9 mouse cellular contexts compared by ENCODE assay signal in genomic region chrX:56597219-56597886, GRCm38 (mm10). TPM values are rescaled to one million over a fixed set of nuclear protein-coding genes. Genes with fewer than 3 reads are reported as not detected.
DNase-seq lines count a peak whose midpoint lies in the region; ATAC-seq and TF ChIP-seq lines count a peak whose summit lies in the region.
"Had no signal": no experiment of that assay in that cellular context is flagged by ENCODE, and none has a peak within 500 bp of the region (broad histone marks: within the 10 kb centered on the region; RNA-seq: fewer than 3 reads in every experiment).

No protein-coding gene starts in this region.

- H3K9me3 ChIP-seq in forebrain, embryonic 11.5 days (ENCODE audit: control insufficient read depth, low read length) = no peaks in the 10 kb centered on the region
- no peaks in the 10 kb centered on the region for H3K9me3 ChIP-seq in intestine, postnatal 0 days (ENCODE audit: control insufficient read depth)
- H3K9me3 ChIP-seq in lung, embryonic 14.5 days (ENCODE audit: low read depth, low read length) = no peaks in the 10 kb centered on the region
- H3K9me3 ChIP-seq in neural tube, embryonic 15.5 days (replicated peaks) = no peaks in the 10 kb centered on the region

- in situ Hi-C loops in Patski (cut with MboI; ENCODE audit: low pct_unique_long_range_greater_than_20kb) = no loop called here

- 0 out of 2 replicates have a peak overlapping the region, but pooled peaks have one; percentile 25 for H3K27ac ChIP-seq in forebrain, embryonic 11.5 days (ENCODE audit: low read depth, low read length)
- H3K27ac ChIP-seq in intestine, postnatal 0 days (ENCODE audit: low read depth, low read length) = peak overlapping the region; percentile 66; the same call in 1 of the 2 replicates
- no peak overlapping the region for H3K27ac ChIP-seq in lung, embryonic 14.5 days (ENCODE audit: low read depth)
- peak overlapping the region; percentile 83 for H3K27ac ChIP-seq in neural tube, embryonic 15.5 days (replicated peaks)

- H3K4me3 ChIP-seq in forebrain, embryonic 11.5 days (ENCODE audit: low read depth, low read length) = peak overlapping the region; percentile 61
- peak overlapping the region; percentile 70 for H3K4me3 ChIP-seq in intestine, postnatal 0 days (ENCODE audit: low read depth, low read length)
- H3K4me3 ChIP-seq in lung, embryonic 14.5 days (ENCODE audit: low read depth, low read length) = peak overlapping the region; percentile 64
- peak overlapping the region; percentile 70 for H3K4me3 ChIP-seq in neural tube, embryonic 15.5 days (replicated peaks)

- peaks cover 24% of the 10 kb centered on the region for H3K27me3 ChIP-seq in Patski
- H3K27me3 ChIP-seq in forebrain, embryonic 11.5 days (ENCODE audit: control insufficient read depth, insufficient read depth, low read length) = no peaks in the 10 kb centered on the region
- H3K27me3 ChIP-seq in intestine, postnatal 0 days (replicated peaks; ENCODE audit: control insufficient read depth, insufficient read depth, low read length) = no peaks in the 10 kb centered on the region
- H3K27me3 ChIP-seq in lung, embryonic 14.5 days (ENCODE audit: insufficient read depth, low read length) = no peaks in the 10 kb centered on the region
- no peaks in the 10 kb centered on the region for H3K27me3 ChIP-seq in neural tube, embryonic 15.5 days (replicated peaks)

- WGBS in forebrain, embryonic 11.5 days = 16% methylated on average over 25 of the region's 25 CpGs
- WGBS in intestine, postnatal 0 days = 20% methylated on average over 25 of the region's 25 CpGs
- WGBS in lung, embryonic 14.5 days = 7% methylated on average over 22 of the region's 25 CpGs
- 20% methylated on average over 25 of the region's 25 CpGs for WGBS in neural tube, embryonic 15.5 days

- DNase-seq in gastrocnemius, postnatal 14 days = peak; percentile 10
- no peak for DNase-seq in gastrocnemius, adult 18-20 months (ENCODE audit: low spot score)
- no peak for DNase-seq in Patski (ENCODE audit: low read depth, low spot score)
- peak; percentile 49 for DNase-seq in forebrain, embryonic 11.5 days (ENCODE audit: low spot score)
- DNase-seq in lung, embryonic 14.5 days = peak; percentile 34
- DNase-seq in urinary bladder, postnatal 10 days (ENCODE audit: low spot score) = no peak

- no peak for TF ChIP-seq CTCF in Patski (IDR thresholded peaks at IDR 0.05)
- TF ChIP-seq CTCF in intestine, postnatal 0 days (IDR thresholded peaks at IDR 0.05; ENCODE audit: low read depth) = peak; percentile 48
- peak; percentile 20; the same call in 1 of the 2 replicates for TF ChIP-seq CTCF in lung, embryonic 14.5 days (IDR thresholded peaks at IDR 0.05; ENCODE audit: low read depth)

- no peaks in the 10 kb centered on the region for H3K4me1 ChIP-seq in forebrain, embryonic 11.5 days (replicated peaks; ENCODE audit: control insufficient read depth, insufficient read depth, low read length)
- H3K4me1 ChIP-seq in intestine, postnatal 0 days (replicated peaks; ENCODE audit: control insufficient read depth, insufficient read depth, low read length) = no peaks in the 10 kb centered on the region
- H3K4me1 ChIP-seq in lung, embryonic 14.5 days (ENCODE audit: insufficient read depth) = no peaks in the 10 kb centered on the region
- H3K4me1 ChIP-seq in neural tube, embryonic 15.5 days = peaks cover 11% of the 10 kb centered on the region

- peak overlapping the region; percentile 41; the same call in 1 of the 2 replicates for H3K4me2 ChIP-seq in forebrain, embryonic 11.5 days (ENCODE audit: low read depth, low read length, severe bottlenecking)
- peak overlapping the region; percentile 64 for H3K4me2 ChIP-seq in intestine, postnatal 0 days (replicated peaks; ENCODE audit: low read depth)
- peak overlapping the region; percentile 59 for H3K4me2 ChIP-seq in lung, embryonic 14.5 days
- peak overlapping the region; percentile 56 for H3K4me2 ChIP-seq in neural tube, embryonic 15.5 days

- CTCF ChIA-PET in Patski (lab: Charles Lee) = no interaction called here

- POLR2A ChIA-PET in Patski (lab: Charles Lee) = no interaction called here

- peak; percentile 14 for ATAC-seq in Patski
- ATAC-seq in forebrain, embryonic 11.5 days (replicated peaks; ENCODE audit: low FRiP score) = peak; percentile 78
- ATAC-seq in intestine, postnatal 0 days = peak; percentile 43
- ATAC-seq in lung, embryonic 14.5 days (ENCODE audit: insufficient read depth) = peak; percentile 73
- ATAC-seq in neural tube, embryonic 15.5 days (ENCODE audit: low FRiP score) = peak; percentile 66

- H3K9ac ChIP-seq in forebrain, embryonic 11.5 days (ENCODE audit: low read length) = peak overlapping the region; percentile 83
- peak overlapping the region; percentile 65 for H3K9ac ChIP-seq in intestine, postnatal 0 days (ENCODE audit: low read depth, low read length)
- H3K9ac ChIP-seq in lung, embryonic 14.5 days = peak overlapping the region; percentile 79
- peak overlapping the region; percentile 69 for H3K9ac ChIP-seq in neural tube, embryonic 15.5 days (replicated peaks)

- H3K36me3 ChIP-seq in forebrain, embryonic 11.5 days (ENCODE audit: control insufficient read depth, insufficient read depth, low read length) = no peaks in the 10 kb centered on the region
- no peaks in the 10 kb centered on the region for H3K36me3 ChIP-seq in intestine, postnatal 0 days (ENCODE audit: control insufficient read depth, insufficient read depth)
- H3K36me3 ChIP-seq in lung, embryonic 14.5 days (ENCODE audit: insufficient read depth) = peaks cover 3% of the 10 kb centered on the region; the same call in 1 of the 2 replicates
- no peaks in the 10 kb centered on the region for H3K36me3 ChIP-seq in neural tube, embryonic 15.5 days

- intact Hi-C loops in gastrocnemius, postnatal 14 days (cut with DNase I; ENCODE audit: low total_unique reads) = no loop called here

RNA-seq across cellular contexts. Expression of gene Mmgt1, which starts 0.5 kb away (rescaled TPM):
- total RNA-seq in gastrocnemius, postnatal 14 days (2021) = 10 to 100 TPM; 16.7 to 17.4 TPM
- 10 to 100 TPM; 24.2 to 25.8 TPM for total RNA-seq in gastrocnemius, adult 18-20 months (2021)
- polyA plus RNA-seq in Patski (2021) = 24.6 TPM
- 50.5 and 55.1 TPM in 2 replicates for polyA plus RNA-seq in forebrain, embryonic 11.5 days (2014; fragmentation: Nextera tagmentation; extraction: Ambion mirVana)
- polyA plus RNA-seq in intestine, postnatal 0 days (2015; fragmentation: Nextera tagmentation; extraction: Ambion mirVana) = 11.0 and 11.6 TPM in 2 replicates
- polyA plus RNA-seq in lung, embryonic 14.5 days (2014; fragmentation: Nextera tagmentation; extraction: Ambion mirVana) = 30.9 and 32.3 TPM in 2 replicates
- polyA plus RNA-seq in neural tube, embryonic 15.5 days (2015; fragmentation: Nextera tagmentation; extraction: Ambion mirVana) = 48.7 and 52.2 TPM in 2 replicates

RNA-seq across cellular contexts. Expression of gene Slc9a6, which starts 12.2 kb away (rescaled TPM):
- total RNA-seq in gastrocnemius, postnatal 14 days (2021) = 10 to 100 TPM; 14.9 to 19.7 TPM
- total RNA-seq in gastrocnemius, adult 18-20 months (2021) = 10 to 100 TPM; 25.1 to 26.3 TPM
- 20.6 TPM for polyA plus RNA-seq in Patski (2021)
- polyA plus RNA-seq in forebrain, embryonic 11.5 days (2014; fragmentation: Nextera tagmentation; extraction: Ambion mirVana) = 12.1 and 14.6 TPM in 2 replicates
- polyA plus RNA-seq in intestine, postnatal 0 days (2015; fragmentation: Nextera tagmentation; extraction: Ambion mirVana) = 11.7 and 12.5 TPM in 2 replicates
- 8.7 and 8.9 TPM in 2 replicates for polyA plus RNA-seq in lung, embryonic 14.5 days (2014; fragmentation: Nextera tagmentation; extraction: Ambion mirVana)
- polyA plus RNA-seq in neural tube, embryonic 15.5 days (2015; fragmentation: Nextera tagmentation; extraction: Ambion mirVana) = 53.6 and 61.9 TPM in 2 replicates

RNA-seq across cellular contexts. Expression of gene Gm648, which starts 47.9 kb away (rescaled TPM):
- not detected for total RNA-seq in gastrocnemius, postnatal 14 days (2021)
- not detected for total RNA-seq in gastrocnemius, adult 18-20 months (2021)
- polyA plus RNA-seq in Patski (2021) = not detected
- 0.19 TPM in 1 of 2 replicates, not detected in the other for polyA plus RNA-seq in forebrain, embryonic 11.5 days (2014; fragmentation: Nextera tagmentation; extraction: Ambion mirVana)
- polyA plus RNA-seq in intestine, postnatal 0 days (2015; fragmentation: Nextera tagmentation; extraction: Ambion mirVana) = not detected in 2 replicates
- not detected in 2 replicates for polyA plus RNA-seq in lung, embryonic 14.5 days (2014; fragmentation: Nextera tagmentation; extraction: Ambion mirVana)
- polyA plus RNA-seq in neural tube, embryonic 15.5 days (2015; fragmentation: Nextera tagmentation; extraction: Ambion mirVana) = 0.23 TPM in 1 of 2 replicates, not detected in the other
- total RNA-seq: left cerebral cortex, postnatal 10 days had no signal

Comparison
In these comparisons a context has a peak if more than half of its experiments do, and no peak if none do; other contexts are left out.
1. DNase-seq: peak in gastrocnemius, postnatal 14 days (single experiment), forebrain, embryonic 11.5 days (single experiment) and lung, embryonic 14.5 days (single experiment); none in gastrocnemius, adult 18-20 months (single experiment), Patski (single experiment) and urinary bladder, postnatal 10 days (single experiment).
2. ATAC-seq: peak in every context shown above with its lines; median percentile 78 in forebrain, embryonic 11.5 days; 73 in lung, embryonic 14.5 days; 66 in neural tube, embryonic 15.5 days; 43 in intestine, postnatal 0 days; 14 in Patski.
3. Peak in every context shown above with its lines, with median percentiles within 50 percentile points of each other: H3K4me2 ChIP-seq, H3K4me3 ChIP-seq and H3K9ac ChIP-seq.